Mouse (Mus musculus): ENCODE data around the gene Arel1. TPM values are rescaled to one million over a fixed set of nuclear protein-coding genes. Genes with fewer than 3 reads are reported as not detected.

The Arel1 gene
- total RNA-seq, 1 experiment: 31.3 TPM

GRCm38 (mm10) chr12:84910066-84910465, 60.6 kb downstream of the Arel1 start:
- peaks cover 0 to 2% of the 10 kb centered on the region in 2 experiments; a peak in 1 of 4 replicates for H3K4me1 ChIP-seq (ENCODE audit: control insufficient read depth in 2 of 2, insufficient read depth in 2 of 2, low read length in 2 of 2, poor library complexity in 1 of 2)
- no peak overlapping the region for H3K4me3 ChIP-seq (ENCODE audit: insufficient read depth in 1 of 2, low read depth in 1 of 2, low read length in 2 of 2, poor library complexity in 1 of 2, severe bottlenecking in 1 of 2)
- no peak for DNase-seq (ENCODE audit: low read depth, low spot score)
- no peaks in the 10 kb centered on the region for H3K9me3 ChIP-seq (ENCODE audit: control insufficient read depth, insufficient read depth, low read depth, low read length)
- in situ Hi-C loops (cut with MboI; ENCODE audit: low sequenced_read_pairs in 2 of 2, unreplicated experiment in 2 of 2): no loop called here
- no peak overlapping the region for H3K27ac ChIP-seq (ENCODE audit: insufficient read depth, low read depth, low read length, poor library complexity, severe bottlenecking)
- TF ChIP-seq CHD2 (IDR thresholded peaks at IDR 0.05; ENCODE audit: low read depth, low read length): no peak
- TF ChIP-seq HCFC1 (IDR thresholded peaks at IDR 0.05; ENCODE audit: borderline replicate concordance, insufficient read depth, low read length): no peak
- no peak for TF ChIP-seq MAFK (IDR thresholded peaks at IDR 0.05; ENCODE audit: insufficient read depth, low read depth, low read length)
- no peak for TF ChIP-seq ZC3H11A (IDR thresholded peaks at IDR 0.05; ENCODE audit: borderline replicate concordance, low read depth, low read length)
- no peak for TF ChIP-seq ZNF384 (IDR thresholded peaks at IDR 0.05; ENCODE audit: low read depth, low read length)
- H3K36me3 ChIP-seq (ENCODE audit: control insufficient read depth, insufficient read depth, low read length, poor library complexity, severe bottlenecking): no peaks in the 10 kb centered on the region
- no peak overlapping the region for H3K9ac ChIP-seq (ENCODE audit: insufficient read depth, low read depth, low read length, poor library complexity, severe bottlenecking)

- H3K9ac ChIP-seq (ENCODE audit: insufficient read depth, low read depth, low read length, poor library complexity, severe bottlenecking): no peak overlapping the region
- H3K27ac ChIP-seq (ENCODE audit: insufficient read depth, low read depth, low read length, poor library complexity, severe bottlenecking): no peak overlapping the region
- H3K36me3 ChIP-seq (ENCODE audit: control insufficient read depth, insufficient read depth, low read length, poor library complexity, severe bottlenecking): no peaks in the 10 kb centered on the region
- H3K4me1 ChIP-seq (ENCODE audit: control insufficient read depth in 2 of 2, insufficient read depth in 2 of 2, low read length in 2 of 2, poor library complexity in 1 of 2): peaks cover 0 to 2% of the 10 kb centered on the region in 2 experiments; a peak in 1 of 4 replicates
- in situ Hi-C loops (cut with MboI; ENCODE audit: low sequenced_read_pairs in 2 of 2, unreplicated experiment in 2 of 2): no loop called here
- no peaks in the 10 kb centered on the region for H3K9me3 ChIP-seq (ENCODE audit: control insufficient read depth, insufficient read depth, low read depth, low read length)
- no peak for TF ChIP-seq ZC3H11A (IDR thresholded peaks at IDR 0.05; ENCODE audit: borderline replicate concordance, low read depth, low read length)
- no peak for TF ChIP-seq HCFC1 (IDR thresholded peaks at IDR 0.05; ENCODE audit: borderline replicate concordance, insufficient read depth, low read length)
- TF ChIP-seq ZNF384 (IDR thresholded peaks at IDR 0.05; ENCODE audit: low read depth, low read length): no peak
- TF ChIP-seq MAFK (IDR thresholded peaks at IDR 0.05; ENCODE audit: insufficient read depth, low read depth, low read length): no peak
- no peak for TF ChIP-seq CHD2 (IDR thresholded peaks at IDR 0.05; ENCODE audit: low read depth, low read length)
- no peak for DNase-seq (ENCODE audit: low read depth, low spot score)
- H3K4me3 ChIP-seq (ENCODE audit: insufficient read depth in 1 of 2, low read depth in 1 of 2, low read length in 2 of 2, poor library complexity in 1 of 2, severe bottlenecking in 1 of 2): no peak overlapping the region
Measured at GRCm38 (mm10) chr12:84907627-84908480, 62.8 kb downstream of the Arel1 start.

- in situ Hi-C loops (cut with MboI; ENCODE audit: low sequenced_read_pairs in 2 of 2, unreplicated experiment in 2 of 2): no loop called here
- no peaks in the 10 kb centered on the region for H3K9me3 ChIP-seq (ENCODE audit: control insufficient read depth, insufficient read depth, low read depth, low read length)
- H3K9ac ChIP-seq (ENCODE audit: insufficient read depth, low read depth, low read length, poor library complexity, severe bottlenecking): no peak overlapping the region
- no peak overlapping the region for H3K4me3 ChIP-seq (ENCODE audit: insufficient read depth in 1 of 2, low read depth in 1 of 2, low read length in 2 of 2, poor library complexity in 1 of 2, severe bottlenecking in 1 of 2)
- TF ChIP-seq CHD2 (IDR thresholded peaks at IDR 0.05; ENCODE audit: low read depth, low read length) (no peak), ZC3H11A (IDR thresholded peaks at IDR 0.05; ENCODE audit: borderline replicate concordance, low read depth, low read length) (no peak), ZNF384 (IDR thresholded peaks at IDR 0.05; ENCODE audit: low read depth, low read length) (no peak), MAFK (IDR thresholded peaks at IDR 0.05; ENCODE audit: insufficient read depth, low read depth, low read length) (no peak), HCFC1 (IDR thresholded peaks at IDR 0.05; ENCODE audit: borderline replicate concordance, insufficient read depth, low read length) (no peak)
- no peak for DNase-seq (ENCODE audit: low read depth, low spot score)
- H3K27ac ChIP-seq (ENCODE audit: insufficient read depth, low read depth, low read length, poor library complexity, severe bottlenecking): no peak overlapping the region
- peaks cover 0 to 2% of the 10 kb centered on the region in 2 experiments; a peak in 1 of 4 replicates for H3K4me1 ChIP-seq (ENCODE audit: control insufficient read depth in 2 of 2, insufficient read depth in 2 of 2, low read length in 2 of 2, poor library complexity in 1 of 2)
- no peaks in the 10 kb centered on the region for H3K36me3 ChIP-seq (ENCODE audit: control insufficient read depth, insufficient read depth, low read length, poor library complexity, severe bottlenecking)
Measured at GRCm38 (mm10) chr12:84907024-84907626, 63.6 kb downstream of the Arel1 start.

- Histone ChIP-seq H3K36me3 (ENCODE audit: control insufficient read depth, insufficient read depth, low read length, poor library complexity, severe bottlenecking) (no peaks in the 10 kb centered on the region), H3K4me3 (ENCODE audit: insufficient read depth in 1 of 2, low read depth in 1 of 2, low read length in 2 of 2, poor library complexity in 1 of 2, severe bottlenecking in 1 of 2) (no peak overlapping the region), H3K27ac (ENCODE audit: insufficient read depth, low read depth, low read length, poor library complexity, severe bottlenecking) (no peak overlapping the region), H3K9me3 (ENCODE audit: control insufficient read depth, insufficient read depth, low read depth, low read length) (no peaks in the 10 kb centered on the region), H3K9ac (ENCODE audit: insufficient read depth, low read depth, low read length, poor library complexity, severe bottlenecking) (no peak overlapping the region), H3K4me1 (ENCODE audit: control insufficient read depth in 2 of 2, insufficient read depth in 2 of 2, low read length in 2 of 2, poor library complexity in 1 of 2) (peaks cover 0 to 2% of the 10 kb centered on the region in 2 experiments; a peak in 1 of 4 replicates)
- DNase-seq (ENCODE audit: low read depth, low spot score): no peak
- TF ChIP-seq HCFC1 (IDR thresholded peaks at IDR 0.05; ENCODE audit: borderline replicate concordance, insufficient read depth, low read length) (no peak), MAFK (IDR thresholded peaks at IDR 0.05; ENCODE audit: insufficient read depth, low read depth, low read length) (no peak)
- in situ Hi-C loops (cut with MboI; ENCODE audit: low sequenced_read_pairs in 2 of 2, unreplicated experiment in 2 of 2): no loop called here
Measured at GRCm38 (mm10) chr12:84904399-84904798, 66.3 kb downstream of the Arel1 start.
